Mouse (Mus musculus) embryonic fibroblast, embryonic 13.5 days (primary cell): Measurements from ENCODE around the gene Sgpp1.

Source experiments
- CTCF ChIP-seq: IDR thresholded peaks from 2 replicates; pipeline ENCODE4 v1.5.1; 2011; ENCODE audit warnings: mild to moderate bottlenecking, control low read depth, low read length, moderate library complexity, borderline replicate concordance; ENCODE audit not compliant: insufficient read depth
- POLR2A ChIP-seq: IDR thresholded peaks from 2 replicates; pipeline ENCODE4 v1.6.1; 2011; ENCODE audit warnings: low read depth, mild to moderate bottlenecking, control low read depth, low read length, moderate library complexity

GRCm38 (mm10) chr12:75765751-75766150 lies 30.2 kb upstream of the Sgpp1 start:
- no peak for TF ChIP-seq POLR2A
- TF ChIP-seq CTCF, result no peak
